Mouse (Mus musculus) forebrain, embryonic 13.5 days (tissue): ENCODE results near the gene Cep170b. TPM values are rescaled to one million over a fixed set of nuclear protein-coding genes. Genes with fewer than 3 reads are reported as not detected.
A peak's percentile ranks its signal among the peaks of the same experiment; 100 is the strongest.

Experiments used
- ATAC-seq: fragments of 200-750 bp; cut with Nextera tagmentation; 2 replicates; pipeline ENCODE4 v1.8.0; 2017
- H3K27ac ChIP-seq: fragments of 300-500 bp; sonication (generic); 2 replicates; pipeline ENCODE4 v1.5.1; 2015; ENCODE audit warnings: inconsistent platforms, mild to moderate bottlenecking, moderate library complexity
- H3K27me3 ChIP-seq: fragments of 300-500 bp; sonication (generic); 2 replicates; pipeline ENCODE4 v1.6.1; 2015; ENCODE audit warnings: mild to moderate bottlenecking, inconsistent platforms
- H3K36me3 ChIP-seq: fragments of 300-500 bp; sonication (generic); 2 replicates; pipeline ENCODE4 v1.6.1; 2015; ENCODE audit warnings: mild to moderate bottlenecking, inconsistent platforms; ENCODE audit not compliant: poor library complexity, severe bottlenecking
- H3K4me1 ChIP-seq: fragments of 300-500 bp; sonication (generic); 2 replicates; pipeline ENCODE4 v1.6.1; 2015; ENCODE audit warnings: inconsistent platforms
- H3K4me2 ChIP-seq: fragments of 300-500 bp; sonication (generic); 2 replicates; pipeline ENCODE4 v1.6.1; 2015; ENCODE audit warnings: inconsistent platforms, mild to moderate bottlenecking, moderate library complexity
- H3K4me3 ChIP-seq: fragments of 300-500 bp; sonication (generic); 2 replicates; pipeline ENCODE4 v1.5.1; 2015; ENCODE audit warnings: mild to moderate bottlenecking, inconsistent platforms
- H3K9ac ChIP-seq: fragments of 300-500 bp; sonication (generic); 2 replicates; pipeline ENCODE4 v1.6.1; 2015; ENCODE audit warnings: mild to moderate bottlenecking, inconsistent platforms
- H3K9me3 ChIP-seq: fragments of 300-500 bp; sonication (generic); replicated peaks from 2 replicates; pipeline ENCODE4 v1.6.1; 2016; ENCODE audit warnings: inconsistent platforms
- whole genome bisulfite sequencing: fragments of 180-500 bp; shearing (Covaris S2); methylation state at CpG from one replicate; pipeline ENCODE4 v1.1.7; 2015; 5-methylcytosine and 5-hydroxymethylcytosine counted together
- microRNA-seq: library from miRNA; unstranded; fragments of <30 nt; microRNA quantifications from one replicate; pipeline ENCODE4, GENCODE M21; 2016
- polyA plus RNA-seq: library from polyadenylated mRNA; unstranded; fragments of >200 nt; fragmentation: Nextera tagmentation; extraction: Ambion mirVana; gene quantifications from 2 replicates; pipeline ENCODE4 v1.2.1, GENCODE M21; 2015

Cep170b gene
- polyA plus RNA-seq, 1 experiment from 2014 or later = 11.0 TPM

DNA sequence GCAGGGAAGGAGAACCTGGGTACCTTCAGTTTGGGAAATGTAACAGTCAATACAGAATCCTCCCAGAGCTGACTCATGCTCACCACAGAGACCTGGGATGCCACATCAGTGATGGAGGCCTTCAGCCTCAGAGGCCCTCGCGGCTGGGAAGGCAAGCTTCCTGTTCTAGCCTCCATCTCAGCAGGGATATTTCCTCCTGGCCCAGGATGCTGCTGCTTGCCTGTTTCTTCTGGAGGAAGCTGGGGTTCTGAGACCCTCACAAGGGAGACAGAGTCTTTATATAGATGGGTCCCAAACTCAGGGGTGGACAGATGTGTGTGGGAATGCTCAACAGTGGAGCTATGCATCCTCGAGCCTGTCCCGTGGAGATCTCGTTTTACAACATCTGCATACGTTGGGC, 53.8 kb downstream of the Cep170b start:
- H3K4me2 ChIP-seq = no peak overlapping the region

DNA sequence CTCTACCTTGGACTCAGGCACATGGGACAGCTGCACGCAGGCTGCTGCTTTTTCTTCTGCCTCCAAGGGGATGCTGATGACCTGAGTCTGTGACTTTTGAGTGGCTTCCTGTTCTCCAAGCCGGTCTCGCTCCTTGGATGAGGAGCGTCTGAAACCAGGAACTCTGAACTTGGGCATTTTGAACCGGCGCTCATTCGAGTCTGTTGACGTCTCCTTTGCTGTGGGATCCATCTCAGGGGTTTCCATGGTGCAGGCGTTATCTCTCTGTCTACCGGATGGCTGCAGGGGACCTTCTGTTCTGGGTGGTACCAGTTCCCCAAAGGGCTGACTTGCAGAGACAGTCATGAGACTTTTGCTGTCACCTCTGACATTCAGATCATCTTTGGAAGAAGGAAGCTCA, 54.2 kb downstream of the Cep170b start:
- ATAC-seq = no peak
- Histone ChIP-seq H3K4me1 (no peaks in the 10 kb centered on the region), H3K27ac (no peak overlapping the region), H3K9me3 (peaks cover 7% of the 10 kb centered on the region), H3K9ac (no peak overlapping the region), H3K36me3 (no peaks in the 10 kb centered on the region), H3K27me3 (no peaks in the 10 kb centered on the region), H3K4me2 (no peak overlapping the region), H3K4me3 (no peak overlapping the region)
- WGBS = 90% methylated on average over 10 of the region's 10 CpGs

More for the DNA sequence above, 53.8 kb downstream of the Cep170b start:
- no peak overlapping the region for H3K27ac ChIP-seq
- no peak overlapping the region for H3K9ac ChIP-seq
- H3K36me3 ChIP-seq = no peaks in the 10 kb centered on the region
- no peak overlapping the region for H3K4me3 ChIP-seq
- H3K27me3 ChIP-seq = no peaks in the 10 kb centered on the region
- H3K4me1 ChIP-seq = no peaks in the 10 kb centered on the region
- peaks cover 7% of the 10 kb centered on the region for H3K9me3 ChIP-seq
- WGBS = 92% methylated on average over 6 of the region's 6 CpGs
- no peak for ATAC-seq

DNA sequence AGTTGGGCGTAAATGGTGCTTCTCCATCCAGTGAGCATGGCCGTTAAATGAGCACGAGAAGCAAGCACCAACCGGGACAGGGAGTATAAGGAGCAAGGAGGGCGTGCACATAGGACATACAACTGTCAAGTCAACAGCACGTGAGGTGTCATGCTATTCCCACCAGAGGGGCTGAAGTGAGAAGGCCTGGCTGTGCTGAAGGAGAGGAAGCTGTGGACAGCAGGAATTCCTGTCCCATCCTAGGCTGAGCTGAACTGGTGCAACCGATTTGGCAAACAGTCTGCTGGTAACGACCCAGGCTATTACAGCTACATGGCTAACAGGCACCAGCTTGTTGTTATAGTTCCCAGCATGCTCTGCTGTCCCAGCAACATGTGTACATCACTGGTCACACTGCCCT, 70.8 kb downstream of the Cep170b start:
- WGBS = 74% methylated on average over 8 of the region's 8 CpGs
- Histone ChIP-seq H3K27me3 (no peaks in the 10 kb centered on the region), H3K9me3 (no peaks in the 10 kb centered on the region), H3K36me3 (no peaks in the 10 kb centered on the region), H3K4me1 (peaks cover 5% of the 10 kb centered on the region; the same call in 1 of the 2 replicates), H3K4me2 (no peak overlapping the region), H3K27ac (no peak overlapping the region), H3K4me3 (no peak overlapping the region), H3K9ac (no peak overlapping the region)
- ATAC-seq = no peak

DNA sequence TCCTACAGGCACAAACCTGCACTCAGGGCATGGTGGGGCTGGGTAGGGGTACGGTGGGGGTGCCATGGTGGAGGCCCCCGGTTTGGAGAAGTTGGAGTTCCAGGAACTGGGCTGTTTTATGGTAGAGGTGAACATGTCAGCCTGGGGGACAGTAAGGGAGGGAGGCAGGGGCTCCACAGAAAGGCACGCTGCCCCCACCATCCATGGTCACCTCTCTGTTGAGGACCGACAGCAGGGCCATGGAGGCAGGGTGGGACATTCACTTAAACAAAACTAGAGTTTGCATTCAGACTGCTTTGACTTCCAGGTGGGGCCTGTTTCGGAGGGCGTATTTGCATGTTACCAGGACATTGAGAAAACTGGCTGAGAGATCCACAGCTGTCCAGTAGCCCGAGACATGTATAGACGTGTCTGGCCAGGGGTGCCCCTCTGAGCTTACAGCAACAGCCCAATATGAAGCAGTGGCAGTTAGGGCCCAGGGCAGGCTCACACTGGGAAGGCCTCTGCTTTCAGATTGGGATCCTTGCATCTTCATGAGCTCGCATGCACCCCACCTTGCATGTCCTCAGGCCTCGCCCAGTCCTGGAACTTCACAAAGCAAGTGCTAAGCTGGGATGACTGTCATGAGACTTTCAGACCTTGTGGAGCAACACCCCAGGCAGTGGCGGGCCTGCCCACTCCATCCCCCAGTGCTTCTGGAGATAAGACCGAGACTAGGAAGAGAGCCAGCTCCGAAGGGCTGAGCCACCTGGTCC, 73.5 kb downstream of the Cep170b start:
- H3K4me3 ChIP-seq = no peak overlapping the region
- no peaks in the 10 kb centered on the region for H3K27me3 ChIP-seq
- H3K9ac ChIP-seq = 0 out of 2 replicates have a peak overlapping the region, but pooled peaks have one; percentile 21
- no peak overlapping the region for H3K27ac ChIP-seq
- WGBS = 75% methylated on average over 13 of the region's 13 CpGs
- no peak for ATAC-seq
- no peaks in the 10 kb centered on the region for H3K9me3 ChIP-seq
- peaks cover 5% of the 10 kb centered on the region; the same call in 1 of the 2 replicates for H3K4me1 ChIP-seq
- H3K36me3 ChIP-seq = no peaks in the 10 kb centered on the region
- H3K4me2 ChIP-seq = no peak overlapping the region

DNA sequence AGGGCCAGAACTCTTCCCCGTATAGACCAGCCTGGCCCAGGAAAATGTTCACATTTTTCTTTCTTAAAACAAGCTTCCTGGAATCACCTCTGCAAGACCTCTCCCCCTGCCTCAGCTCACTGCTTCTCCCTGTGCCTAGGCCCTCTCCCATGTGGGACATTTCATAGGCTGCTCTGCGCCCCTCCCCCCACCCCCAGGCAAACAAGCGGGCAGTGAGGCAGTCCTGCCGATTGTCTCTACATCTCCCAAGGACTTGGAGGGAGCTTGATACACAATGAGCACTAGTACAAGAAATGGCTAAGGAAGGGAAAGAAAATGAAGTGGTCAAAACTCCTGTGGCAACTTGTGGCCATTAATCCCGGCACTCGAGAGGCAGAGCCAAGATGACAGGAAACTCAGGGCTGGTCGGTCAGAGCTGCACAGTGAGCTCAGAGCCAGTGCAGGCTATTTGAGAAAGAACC, 74.1 kb downstream of the Cep170b start:
- no peak for ATAC-seq
- Histone ChIP-seq H3K4me3 (no peak overlapping the region), H3K9ac (0 out of 2 replicates have a peak overlapping the region, but pooled peaks have one; percentile 21), H3K4me1 (peaks cover 5% of the 10 kb centered on the region; the same call in 1 of the 2 replicates), H3K36me3 (no peaks in the 10 kb centered on the region), H3K4me2 (no peak overlapping the region), H3K9me3 (no peaks in the 10 kb centered on the region), H3K27ac (no peak overlapping the region), H3K27me3 (peaks cover 4% of the 10 kb centered on the region; the same call in 1 of the 2 replicates)
- 34% methylated on average over 7 of the region's 7 CpGs for WGBS

GRCm38 (mm10) chr12:112794998-112795397, 74.7 kb downstream of the Cep170b start:
- no peak overlapping the region for H3K9ac ChIP-seq
- H3K36me3 ChIP-seq = no peaks in the 10 kb centered on the region
- H3K4me2 ChIP-seq = no peak overlapping the region
- H3K27ac ChIP-seq = no peak overlapping the region
- ATAC-seq = no peak
- H3K4me3 ChIP-seq = no peak overlapping the region
- WGBS = 89% methylated on average over 5 of the region's 5 CpGs
- H3K27me3 ChIP-seq = peaks cover 9% of the 10 kb centered on the region; the same call in 1 of the 2 replicates
- no peaks in the 10 kb centered on the region for H3K9me3 ChIP-seq
- peaks cover 5% of the 10 kb centered on the region; the same call in 1 of the 2 replicates for H3K4me1 ChIP-seq

- Histone ChIP-seq H3K4me1 (peaks cover 5% of the 10 kb centered on the region; the same call in 1 of the 2 replicates), H3K36me3 (no peaks in the 10 kb centered on the region), H3K9me3 (no peaks in the 10 kb centered on the region), H3K27me3 (peaks cover 12% of the 10 kb centered on the region), H3K27ac (no peak overlapping the region), H3K4me3 (no peak overlapping the region), H3K4me2 (no peak overlapping the region), H3K9ac (no peak overlapping the region)
- 75% methylated on average over 18 of the region's 18 CpGs for WGBS
- no peak for ATAC-seq
Measured at GRCm38 (mm10) chr12:112795466-112796104, 75.3 kb downstream of the Cep170b start.

Small RNA genes within 50 kb of the gene (microRNA-seq; reads per million reads assigned to microRNA genes)
- not detected for gene Mir6940

Other genes starting within 250 kb of the Cep170b start
- gene A530016L24Rik, start 231.0 kb upstream of the Cep170b start, polyA plus RNA-seq = 0.11 TPM in 1 of 2 replicates, not detected in the other
- 23.3 and 30.7 TPM in 2 replicates for gene Tmem179, start 203.7 kb upstream of the Cep170b start, polyA plus RNA-seq
- 2.4 and 2.6 TPM in 2 replicates for gene Inf2, start 131.7 kb upstream of the Cep170b start, polyA plus RNA-seq
- 1.4 and 2.1 TPM in 2 replicates for gene Adssl1, start 100.4 kb upstream of the Cep170b start, polyA plus RNA-seq
- 154 and 174 TPM in 2 replicates for gene Siva1, start 75.8 kb upstream of the Cep170b start, polyA plus RNA-seq
- 46.4 and 50.3 TPM in 2 replicates for gene Akt1, start 45.6 kb upstream of the Cep170b start, polyA plus RNA-seq
- gene Zbtb42, start 41.6 kb upstream of the Cep170b start, polyA plus RNA-seq = 2.1 and 2.4 TPM in 2 replicates
- gene Pld4, start 40.2 kb downstream of the Cep170b start, polyA plus RNA-seq = 2.9 and 3.8 TPM in 2 replicates
- gene Ahnak2, start 82.2 kb downstream of the Cep170b start, polyA plus RNA-seq = 0.25 and 0.35 TPM in 2 replicates
- gene Clba1, start 88.5 kb downstream of the Cep170b start, polyA plus RNA-seq = 12.6 and 15.2 TPM in 2 replicates
- 123 and 134 TPM in 2 replicates for gene Cdca4, start 109.0 kb downstream of the Cep170b start, polyA plus RNA-seq
- gene Gpr132, start 147.8 kb downstream of the Cep170b start, polyA plus RNA-seq = not detected in 2 replicates
- gene Jag2, start 209.3 kb downstream of the Cep170b start, polyA plus RNA-seq = 4.1 TPM in 2 replicates
- gene Nudt14, start 221.7 kb downstream of the Cep170b start, polyA plus RNA-seq = 57.1 and 61.2 TPM in 2 replicates